Mouse (Mus musculus) CH12.LX (cell line): ENCODE measurements around the gene Ttf1. TPM values are rescaled to one million over a fixed set of nuclear protein-coding genes. Genes with fewer than 3 reads are reported as not detected.

Source experiments
- DNase-seq: peaks from one replicate; pipeline ENCODE4 v3.0.0-alpha.2; 2013; ENCODE audit errors: extremely low read depth
- H3K27ac ChIP-seq: 2 replicates; pipeline ENCODE4 v1.5.1; 2012; ENCODE audit warnings: low read depth, mild to moderate bottlenecking, control low read depth, moderate library complexity; ENCODE audit not compliant: insufficient read depth
- H3K27me3 ChIP-seq: replicated peaks from 2 replicates; pipeline ENCODE3; 2012; ENCODE audit warnings: inconsistent platforms
- H3K36me3 ChIP-seq, 2 experiments: replicated peaks in 1 of 2; 2 replicates each; pipeline versions ENCODE3 to v1.6.1; 2012; ENCODE audit warnings: inconsistent platforms in 1 of 2, low read length in 1 of 2, mild to moderate bottlenecking in 1 of 2, mixed read lengths in 1 of 2, moderate library complexity in 1 of 2; ENCODE audit not compliant: control insufficient read depth in 1 of 2, insufficient read depth in 1 of 2
- H3K4me1 ChIP-seq, 2 experiments: 2 replicates each; pipeline ENCODE4 v1.6.1; 2012; ENCODE audit warnings: inconsistent platforms in 1 of 2, moderate library complexity in 1 of 2; ENCODE audit not compliant: insufficient read depth in 2 of 2, control insufficient read depth in 1 of 2
- H3K4me2 ChIP-seq: 2 replicates; pipeline ENCODE4 v1.6.1; 2012; ENCODE audit warnings: low read depth, mild to moderate bottlenecking, control low read depth; ENCODE audit not compliant: poor library complexity, insufficient read depth, severe bottlenecking
- H3K4me3 ChIP-seq, 3 experiments: fragments of 150-350 bp in 1 of 3; sonication (generic) in 1 of 3; replicated peaks in 1 of 3; 2 replicates each; pipeline versions ENCODE3 to v1.5.1; 2011 to 2012; ENCODE audit warnings: low read depth in 2 of 3, low read length in 2 of 3, mild to moderate bottlenecking in 2 of 3, moderate library complexity in 2 of 3, control low read depth in 1 of 3, improper control_type of control experiment in 1 of 3, inconsistent platforms in 1 of 3, mixed read lengths in 1 of 3; ENCODE audit not compliant: poor library complexity in 1 of 3
- H3K79me2 ChIP-seq: replicated peaks from 2 replicates; pipeline ENCODE4 v1.6.1; 2012; ENCODE audit warnings: mild to moderate bottlenecking, moderate library complexity; ENCODE audit not compliant: control insufficient read depth, poor library complexity, insufficient read depth, severe bottlenecking; ENCODE audit errors: extremely low read depth
- H3K9ac ChIP-seq: 2 replicates; pipeline ENCODE4 v1.6.1; 2012; ENCODE audit warnings: low read depth, mild to moderate bottlenecking, control low read depth, moderate library complexity; ENCODE audit not compliant: insufficient read depth
- H3K9me3 ChIP-seq: replicated peaks from 2 replicates; pipeline ENCODE3; 2012; ENCODE audit warnings: low read length, inconsistent platforms, mixed read lengths
- BHLHE40 ChIP-seq: IDR thresholded peaks from 2 replicates; pipeline ENCODE4 v1.6.1; 2011; ENCODE audit warnings: mild to moderate bottlenecking, low read depth, low read length, improper control_type of control experiment
- CHD1 ChIP-seq: IDR thresholded peaks from 2 replicates; pipeline ENCODE4 v1.6.1; 2012; ENCODE audit warnings: low read depth, low read length, improper control_type of control experiment, inconsistent platforms
- CHD2 ChIP-seq: IDR thresholded peaks from 2 replicates; pipeline ENCODE4 v1.6.1; 2011; ENCODE audit warnings: low read length, improper control_type of control experiment
- CTCF ChIP-seq, 2 experiments: IDR thresholded peaks in 1 of 2; conservative IDR thresholded peaks in 1 of 2; 2 replicates each; pipeline ENCODE4 v1.5.1; 2011 to 2012; ENCODE audit warnings: low read depth in 2 of 2, low read length in 2 of 2, improper control_type of control experiment in 1 of 2, inconsistent platforms in 1 of 2, mild to moderate bottlenecking in 1 of 2, moderate library complexity in 1 of 2
- E2F4 ChIP-seq: IDR thresholded peaks from 2 replicates; pipeline ENCODE4 v1.6.1; 2011; ENCODE audit warnings: low read depth, low read length, improper control_type of control experiment; ENCODE audit not compliant: insufficient replicate concordance
- ELF1 ChIP-seq: IDR thresholded peaks from 2 replicates; pipeline ENCODE4 v1.6.1; 2014; ENCODE audit warnings: low read depth, mild to moderate bottlenecking, inconsistent platforms, low read length, improper control_type of control experiment
- EP300 ChIP-seq: IDR thresholded peaks from 2 replicates; pipeline ENCODE4 v1.6.1; 2011; ENCODE audit warnings: low read length, improper control_type of control experiment
- ETS1 ChIP-seq: conservative IDR thresholded peaks from 2 replicates; pipeline ENCODE4 v1.6.1; 2012; ENCODE audit warnings: low read depth, mild to moderate bottlenecking, inconsistent platforms, low read length, improper control_type of control experiment, moderate library complexity
- GABPA ChIP-seq: IDR thresholded peaks from 2 replicates; pipeline ENCODE4 v1.6.1; 2012; ENCODE audit warnings: low read depth, low read length, improper control_type of control experiment, inconsistent platforms; ENCODE audit not compliant: insufficient replicate concordance
- HCFC1 ChIP-seq: IDR thresholded peaks from 2 replicates; pipeline ENCODE4 v1.6.1; 2012; ENCODE audit warnings: low read depth, mild to moderate bottlenecking, inconsistent platforms, low read length, improper control_type of control experiment
- IRF4 ChIP-seq: IDR thresholded peaks from 2 replicates; pipeline ENCODE4 v1.6.1; 2014; ENCODE audit warnings: low read depth, mild to moderate bottlenecking, inconsistent platforms, low read length, improper control_type of control experiment
- JUN ChIP-seq: IDR thresholded peaks from 2 replicates; pipeline ENCODE4 v1.6.1; 2011; ENCODE audit warnings: low read depth, mild to moderate bottlenecking, low read length, improper control_type of control experiment, moderate library complexity; ENCODE audit not compliant: insufficient read depth
- JUND ChIP-seq: conservative IDR thresholded peaks from 2 replicates; pipeline ENCODE4 v1.6.1; 2011; ENCODE audit warnings: low read depth, low read length, improper control_type of control experiment
- KAT2A ChIP-seq: IDR thresholded peaks from 2 replicates; pipeline ENCODE4 v1.6.1; 2012; ENCODE audit warnings: low read length, improper control_type of control experiment, inconsistent platforms; ENCODE audit not compliant: insufficient replicate concordance
- MAFK ChIP-seq: IDR thresholded peaks from 2 replicates; pipeline ENCODE4 v1.6.1; 2011; ENCODE audit warnings: low read length, improper control_type of control experiment; ENCODE audit not compliant: insufficient replicate concordance
- MAX ChIP-seq: IDR thresholded peaks from 2 replicates; pipeline ENCODE4 v1.6.1; 2011; ENCODE audit warnings: low read length, improper control_type of control experiment
- MAZ ChIP-seq: IDR thresholded peaks from 2 replicates; pipeline ENCODE4 v1.6.1; 2012; ENCODE audit warnings: low read depth, mild to moderate bottlenecking, inconsistent platforms, low read length, improper control_type of control experiment, moderate library complexity
- MEF2A ChIP-seq: IDR thresholded peaks from 2 replicates; pipeline ENCODE4 v1.6.1; 2014; ENCODE audit warnings: low read depth, mild to moderate bottlenecking, inconsistent platforms, low read length, improper control_type of control experiment, borderline replicate concordance
- MXI1 ChIP-seq: IDR thresholded peaks from 2 replicates; pipeline ENCODE4 v1.6.1; 2011; ENCODE audit warnings: mild to moderate bottlenecking, low read depth, low read length, improper control_type of control experiment
- MYC ChIP-seq: IDR thresholded peaks from 2 replicates; pipeline ENCODE4 v1.6.1; 2011; ENCODE audit warnings: low read depth, mild to moderate bottlenecking, improper control_type of control experiment, low read length
- NELFE ChIP-seq: IDR thresholded peaks from 2 replicates; pipeline ENCODE4 v1.6.1; 2011; ENCODE audit warnings: low read depth, low read length, improper control_type of control experiment
- NRF1 ChIP-seq: IDR thresholded peaks from 2 replicates; pipeline ENCODE4 v1.6.1; 2014; ENCODE audit warnings: low read depth, mild to moderate bottlenecking, inconsistent platforms, low read length, improper control_type of control experiment, moderate library complexity
- PAX5 ChIP-seq: IDR thresholded peaks from 2 replicates; pipeline ENCODE4 v1.6.1; 2012; ENCODE audit warnings: low read length, inconsistent platforms, mixed read lengths
- POLR2A ChIP-seq: IDR thresholded peaks from 2 replicates; pipeline ENCODE4 v1.6.1; 2011; ENCODE audit warnings: low read depth, mild to moderate bottlenecking, improper control_type of control experiment, low read length
- POLR2AphosphoS2 ChIP-seq: IDR thresholded peaks from 2 replicates; pipeline ENCODE4 v1.6.1; 2011; ENCODE audit warnings: low read depth, low read length, improper control_type of control experiment
- RAD21 ChIP-seq: IDR thresholded peaks from 2 replicates; pipeline ENCODE4 v1.6.1; 2011; ENCODE audit warnings: low read depth, mild to moderate bottlenecking, low read length, improper control_type of control experiment, moderate library complexity
- RCOR1 ChIP-seq: conservative IDR thresholded peaks from 2 replicates; pipeline ENCODE4 v1.6.1; 2012; ENCODE audit warnings: low read depth, mild to moderate bottlenecking, inconsistent platforms, low read length, improper control_type of control experiment
- SIN3A ChIP-seq: IDR thresholded peaks from 2 replicates; pipeline ENCODE4 v1.6.1; 2012; ENCODE audit warnings: low read length, improper control_type of control experiment, inconsistent platforms
- SMC3 ChIP-seq: IDR thresholded peaks from 2 replicates; pipeline ENCODE4 v1.6.1; 2011; ENCODE audit warnings: low read depth, low read length, improper control_type of control experiment
- TBP ChIP-seq: conservative IDR thresholded peaks from 2 replicates; pipeline ENCODE4 v1.6.1; 2011; ENCODE audit warnings: low read depth, low read length, improper control_type of control experiment
- TCF12 ChIP-seq: IDR thresholded peaks from 2 replicates; pipeline ENCODE4 v1.6.1; 2014; ENCODE audit warnings: low read depth, mild to moderate bottlenecking, inconsistent platforms, low read length, improper control_type of control experiment
- UBTF ChIP-seq: IDR thresholded peaks from 2 replicates; pipeline ENCODE4 v1.6.1; 2012; ENCODE audit warnings: low read depth, mild to moderate bottlenecking, inconsistent platforms, low read length, improper control_type of control experiment, moderate library complexity
- USF1 ChIP-seq: IDR thresholded peaks from 2 replicates; pipeline ENCODE4 v1.6.1; 2014; ENCODE audit warnings: low read depth, mild to moderate bottlenecking, inconsistent platforms, low read length, improper control_type of control experiment
- USF2 ChIP-seq: conservative IDR thresholded peaks from 2 replicates; pipeline ENCODE4 v1.6.1; 2011; ENCODE audit warnings: low read depth, low read length, improper control_type of control experiment
- ZC3H11A ChIP-seq: IDR thresholded peaks from 2 replicates; pipeline ENCODE4 v1.6.1; 2012; ENCODE audit warnings: low read depth, mild to moderate bottlenecking, inconsistent platforms, low read length, improper control_type of control experiment
- ZKSCAN1 ChIP-seq: IDR thresholded peaks from 2 replicates; pipeline ENCODE4 v1.6.1; 2012; ENCODE audit warnings: low read depth, inconsistent platforms, low read length, improper control_type of control experiment, borderline replicate concordance
- ZMIZ1 ChIP-seq: IDR thresholded peaks from 2 replicates; pipeline ENCODE4 v1.6.1; 2012; ENCODE audit warnings: low read depth, mild to moderate bottlenecking, inconsistent platforms, low read length, improper control_type of control experiment
- ZNF384 ChIP-seq: IDR thresholded peaks from 2 replicates; pipeline ENCODE4 v1.6.1; 2012; ENCODE audit warnings: low read depth, low read length, improper control_type of control experiment, inconsistent platforms
- dilution Hi-C: fragments of 300-500 bp; cut with MboI; formaldehyde crosslinking; loops from 2 replicates; pipeline ENCODE4 v1.14.3; 2020; ENCODE audit warnings: low sequenced_read_pairs; ENCODE audit not compliant: extremely low pct_unique_long_range_greater_than_20kb, extremely low pct_ligation_motif_present
- in situ Hi-C: fragments of 300-500 bp; cut with MboI; formaldehyde crosslinking; loops from 3 replicates; pipeline ENCODE4 v1.14.3; 2019; ENCODE audit warnings: low sequenced_read_pairs, low pct_ligation_motif_present, low pct_unique_long_range_greater_than_20kb, mixed read lengths
- polyA plus RNA-seq: library from polyadenylated mRNA; unstranded; fragments of >175 nt; gene quantifications from 2 replicates; pipeline ENCODE4 v1.2.1, GENCODE M21; 2012; ENCODE audit warnings: low read depth; ENCODE audit not compliant: insufficient read length
- total RNA-seq, 2 experiments: library from RNA; depleted of rRNA; stranded (reverse); fragments of 300-350 nt in 1 of 2; fragments of >200 nt in 1 of 2; gene quantifications; 2 replicates each; pipeline ENCODE4 v1.2.3; 2012 to 2014

Ttf1 gene
- 10.9 and 12.0 TPM in 2 replicates for total RNA-seq (2012; rRNA removed)
- 9.5 and 12.1 TPM in 2 replicates for total RNA-seq (2014; rRNA removed)
- polyA plus RNA-seq, result 11.6 and 11.7 TPM in 2 replicates

DNA sequence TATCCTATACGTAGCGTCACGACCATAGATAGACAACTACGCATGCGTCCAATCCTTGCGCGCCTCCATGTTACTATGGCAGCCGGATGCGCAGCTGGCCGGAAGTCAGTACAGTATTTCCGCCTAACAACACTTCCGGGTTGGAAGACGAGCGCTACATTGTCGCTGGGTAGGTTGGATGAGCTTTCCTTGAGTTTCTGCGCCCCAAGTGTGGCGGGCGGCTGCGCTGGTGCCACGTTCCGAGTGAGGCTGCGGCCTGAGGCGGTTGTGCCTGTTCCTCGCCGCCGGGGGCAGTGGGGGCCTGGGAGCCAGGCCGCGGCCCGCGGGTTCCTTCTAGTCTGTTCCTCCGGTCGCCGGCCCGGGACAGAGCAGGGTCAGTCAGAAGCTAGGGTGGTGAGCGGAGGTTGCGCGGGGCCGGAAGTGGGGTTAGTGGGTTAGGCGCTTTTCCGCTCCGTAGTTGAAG is at the start of gene Ttf1:
TSS of gene Ttf1 (plus strand) at position 128 of the 463 bp plus-strand sequence.
- Histone ChIP-seq H3K9me3 (no peaks in the 10 kb centered on the region), H3K4me1 (peaks cover 6 to 34% of the 10 kb centered on the region in 2 experiments; a peak in 3 of 4 replicates), H3K4me3 (peak within 1 kb of the TSS; percentile 77 to 97 (median 89)), H3K27me3 (peaks cover 13% of the 10 kb centered on the region), H3K79me2 (peaks cover 21% of the 10 kb centered on the region), H3K27ac (peak within 1 kb of the TSS; percentile 79), H3K36me3 (peaks cover 4 to 33% of the 10 kb centered on the region in 2 experiments), H3K4me2 (peak within 1 kb of the TSS; percentile 92), H3K9ac (peak within 1 kb of the TSS; percentile 68)
- TF ChIP-seq POLR2AphosphoS2 (peak; percentile 57; the same call in 1 of the 2 replicates), USF1 (no peak), MAFK (no peak), MXI1 (peak; percentile 86), RCOR1 (no peak), UBTF (no peak), POLR2A (peak; percentile 92), BHLHE40 (no peak), IRF4 (no peak), JUN (no peak), KAT2A (peak; percentile 70; the same call in 1 of the 2 replicates), PAX5 (no peak), RAD21 (no peak), ZNF384 (no peak), HCFC1 (peak; percentile 81), ZMIZ1 (no peak), USF2 (no peak), NRF1 (peak; percentile 83), E2F4 (peak; percentile 72; the same call in 1 of the 2 replicates), ZC3H11A (no peak), MAX (no peak; the same call in 1 of the 2 replicates), CTCF (conservative IDR thresholded peaks at IDR 0.05 in 1 of 2, IDR thresholded peaks at IDR 0.05 in 1 of 2; ENCODE audit: low read depth in 2 of 2, low read length in 2 of 2) (no peak), ELF1 (peak; percentile 98), EP300 (no peak), TCF12 (peak; percentile 69; the same call in 1 of the 2 replicates), CHD2 (no peak), ZKSCAN1 (no peak), GABPA (no peak), MEF2A (0 out of 2 replicates have a peak, but pooled peaks have one; percentile 5), MYC (no peak), SMC3 (no peak), SIN3A (peak; percentile 97), ETS1 (no peak), NELFE (peak; percentile 86), TBP (no peak), MAZ (no peak), CHD1 (no peak), JUND (no peak)
- in situ Hi-C loops, result no loop called here
- peak; percentile 97 for DNase-seq
- dilution Hi-C loops, result no loop called here
